Mouse (Mus musculus): ENCODE results near the gene Camk2b. TPM values are rescaled to one million over a fixed set of nuclear protein-coding genes. Genes with fewer than 3 reads are reported as not detected.
"Not testable (repeated sequence)": the region's sequence is repeated elsewhere in the genome, so short reads cannot be mapped to it uniquely, and the experiment has no call there.

The Camk2b gene
- polyA plus RNA-seq, 2 experiments from 2014 or later, result 4.2 to 19.3 TPM

DNA sequence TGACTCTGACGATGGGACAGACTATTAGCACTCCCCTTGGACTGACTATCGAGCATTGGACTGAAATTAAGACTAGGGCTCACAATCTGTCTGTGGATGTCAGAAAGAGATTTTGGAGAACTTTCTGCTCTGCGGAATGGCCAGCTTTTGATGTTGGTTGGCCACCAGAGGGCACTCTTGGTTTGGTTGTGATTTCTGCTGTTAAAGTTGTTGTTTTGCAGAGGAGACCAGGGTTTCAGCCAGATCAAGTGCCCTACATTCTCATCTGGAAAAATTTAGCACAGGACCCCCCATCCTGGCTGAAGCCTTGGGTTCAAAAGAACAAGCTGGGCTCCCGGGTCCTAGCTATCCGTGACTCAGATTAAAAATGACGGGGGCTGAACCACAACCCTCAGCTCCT, 134.2 kb downstream of the Camk2b start:
- not testable (repeated sequence) for ATAC-seq

DNA sequence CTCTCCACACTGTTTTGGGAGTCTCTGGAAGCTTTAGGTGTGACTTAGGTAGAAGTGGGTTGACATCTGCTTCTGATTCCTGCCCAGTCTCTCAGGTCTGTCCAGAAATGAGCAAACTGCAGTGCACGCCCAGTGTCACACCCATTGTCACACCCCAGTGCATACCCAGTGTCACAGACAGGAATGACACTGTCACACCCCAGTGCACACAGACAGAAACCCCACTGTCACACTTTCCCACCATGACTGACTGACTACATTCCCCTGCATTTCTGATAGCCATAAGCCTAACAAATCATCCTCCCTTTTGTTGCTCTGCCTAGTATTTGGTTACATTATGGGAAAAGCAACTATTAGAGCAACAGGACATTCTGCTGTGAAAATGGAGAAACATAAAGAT, 135.6 kb downstream of the Camk2b start:
- ATAC-seq, result no peak

DNA sequence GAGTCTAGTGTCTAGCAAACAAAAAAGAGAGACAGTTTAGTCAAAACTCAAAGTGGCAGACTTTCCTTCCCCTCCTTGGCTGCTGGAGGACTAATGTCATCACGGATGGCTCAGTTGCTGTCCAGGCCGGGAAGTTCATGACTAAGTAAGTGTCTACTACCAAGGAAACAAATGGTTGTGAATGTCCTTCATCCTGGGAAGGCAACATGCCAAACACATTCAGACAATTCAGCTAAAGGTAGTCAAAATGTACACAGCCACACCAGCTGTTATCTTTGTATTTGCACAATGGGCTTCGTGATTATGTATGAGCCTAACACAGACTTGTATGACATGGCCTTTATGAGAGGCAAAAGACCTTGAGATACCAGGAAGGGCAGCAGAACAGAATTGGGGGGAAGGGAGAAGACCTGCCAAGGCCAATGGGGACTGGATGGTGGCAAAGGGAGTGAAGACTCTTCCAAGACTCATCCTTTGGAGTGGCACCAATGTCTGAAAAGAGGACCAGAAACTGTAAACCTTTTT, 139.4 kb downstream of the Camk2b start:
- ATAC-seq, result no peak

DNA sequence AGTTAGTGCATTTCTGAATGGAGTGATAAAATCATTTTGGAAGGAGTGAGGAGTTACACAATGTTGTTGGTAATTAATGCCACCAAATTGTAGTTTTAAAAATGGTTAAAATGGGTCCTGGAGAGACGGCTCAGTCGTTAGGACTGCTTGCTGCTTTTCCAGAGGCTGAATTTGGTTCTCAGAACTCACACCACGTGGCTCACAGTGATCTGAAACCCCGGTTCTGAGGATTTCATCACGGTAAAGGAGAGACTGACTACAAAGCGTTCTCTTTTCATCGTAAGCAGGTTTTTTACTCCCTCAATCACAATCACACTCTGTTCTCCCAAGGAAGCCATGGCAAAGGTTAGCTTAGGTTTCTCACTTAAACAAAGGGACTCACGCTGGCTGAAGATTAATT, 141.5 kb downstream of the Camk2b start:
- no peak for ATAC-seq

DNA sequence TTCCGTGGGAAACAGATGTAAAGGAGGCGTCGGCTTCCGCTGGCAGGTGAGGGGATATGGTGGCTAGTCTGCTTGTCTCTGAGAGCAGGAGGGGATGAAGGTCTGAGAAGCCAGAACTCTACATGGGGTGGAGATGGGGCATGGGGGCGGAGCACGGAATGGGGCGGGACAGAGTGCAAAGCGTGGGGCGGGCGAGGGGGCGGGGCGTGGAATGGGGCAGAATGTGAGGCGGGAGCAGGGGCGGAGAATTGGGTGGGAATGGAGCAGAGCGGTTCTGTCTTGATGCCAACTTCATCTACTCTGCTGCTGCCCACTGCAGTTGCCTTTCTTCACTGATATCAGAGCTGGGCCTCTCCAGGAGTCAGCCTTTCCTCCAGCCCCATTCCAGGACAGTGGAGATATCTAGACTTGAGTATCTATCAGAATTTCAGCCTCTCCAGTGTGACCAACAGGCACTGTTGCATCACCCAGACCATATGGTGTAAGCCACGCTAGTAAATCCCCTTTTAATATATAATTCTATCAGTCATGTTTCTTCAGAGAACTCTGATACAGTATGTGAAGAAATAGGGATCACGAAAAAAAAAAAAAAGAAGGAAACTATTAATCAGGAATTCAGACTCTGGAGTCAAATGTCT, 145.7 kb downstream of the Camk2b start:
- ATAC-seq, result no peak

Other genes with a start within 250 kb of the Camk2b start
- gene Polm, start 228.3 kb downstream of the Camk2b start, polyA plus RNA-seq (2017; shearing (Covaris generic)), result 10 to 100 TPM; 17.2 to 37.5 TPM
- gene Aebp1, start 204.4 kb downstream of the Camk2b start, polyA plus RNA-seq (2017; shearing (Covaris generic)), result under 1 TPM; 0.35 to 0.51 TPM
- 10 to 100 TPM; 29.7 to 67.2 TPM for gene Pold2, start 188.1 kb downstream of the Camk2b start, polyA plus RNA-seq (2017; shearing (Covaris generic))
- not detected for gene Myl7, start 167.6 kb downstream of the Camk2b start, polyA plus RNA-seq (2017; shearing (Covaris generic))
- not detected for gene Gck, start 116.3 kb downstream of the Camk2b start, polyA plus RNA-seq (2017; shearing (Covaris generic))
- 10 to 100 TPM; 28.1 to 31.5 TPM for gene Ykt6, start 110.7 kb downstream of the Camk2b start, polyA plus RNA-seq (2017; shearing (Covaris generic))
- under 1 TPM in 1 of 2 experiments, not detected in 1; 0.56 TPM for gene A730071L15Rik, start 133.7 kb upstream of the Camk2b start, polyA plus RNA-seq (2017; shearing (Covaris generic))
- 10 to 100 TPM; 32.3 to 52.0 TPM for gene Nudcd3, start 134.1 kb upstream of the Camk2b start, polyA plus RNA-seq (2017; shearing (Covaris generic))
- gene Npc1l1, start 163.8 kb upstream of the Camk2b start, polyA plus RNA-seq (2017; shearing (Covaris generic)), result under 1 TPM; 0.07 to 0.13 TPM
- gene Ddx56, start 201.4 kb upstream of the Camk2b start, polyA plus RNA-seq (2017; shearing (Covaris generic)), result 100 to 1,000 TPM in 1 of 2 experiments, 10 to 100 TPM in 1; 90.0 to 123 TPM
- 10 to 100 TPM; 76.3 to 100.0 TPM for gene Tmed4, start 208.5 kb upstream of the Camk2b start, polyA plus RNA-seq (2017; shearing (Covaris generic))
- gene Ogdh, start 225.3 kb upstream of the Camk2b start, polyA plus RNA-seq (2017; shearing (Covaris generic)), result 100 to 1,000 TPM; 146 to 237 TPM